Mouse (Mus musculus) ovary, postnatal 36 days (tissue): ENCODE results near the gene Ttc22.

Experiments used
- DNase-seq: peaks from one replicate; pipeline ENCODE4 v3.0.0; 2022; ENCODE audit warnings: low spot score, mixed read lengths

Gene Ttc22

GRCm38 (mm10) chr4:106664697-106665096 is 42.5 kb downstream of the Ttc22 start:
- DNase-seq: no peak

- no peak for DNase-seq
Measured at GRCm38 (mm10) chr4:106665269-106665668, 43.0 kb downstream of the Ttc22 start.

- DNase-seq: no peak
Measured at GRCm38 (mm10) chr4:106665673-106666072, 43.4 kb downstream of the Ttc22 start.

DNA sequence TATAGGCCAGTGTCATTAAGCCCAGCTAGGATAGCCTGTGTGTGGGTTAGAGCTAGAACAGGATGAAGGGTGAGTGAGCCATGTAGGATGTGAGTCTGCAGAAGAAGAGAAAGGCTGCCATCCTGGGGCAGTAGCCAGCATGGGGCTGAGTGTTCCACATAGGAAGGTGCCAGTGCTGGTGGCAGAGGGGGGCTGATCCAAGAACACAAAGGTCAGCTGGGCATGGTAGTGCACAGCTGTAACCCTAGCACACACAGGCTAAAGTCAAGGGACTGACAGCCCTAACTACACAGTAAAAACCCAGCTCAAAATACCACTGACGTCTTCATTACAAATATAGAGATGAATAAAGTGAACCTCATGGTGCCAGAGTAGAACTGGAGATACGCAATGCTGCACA is 44.3 kb downstream of the Ttc22 start:
- no peak for DNase-seq

GRCm38 (mm10) chr4:106676749-106677148 is 54.5 kb downstream of the Ttc22 start:
- no peak for DNase-seq

- peak; percentile 88 for DNase-seq
Measured at GRCm38 (mm10) chr4:106678442-106679118, 56.3 kb downstream of the Ttc22 start, which contains the start of gene Ttc4. TSS of gene Ttc4 (minus strand) at chr4:106678944.

GRCm38 (mm10) chr4:106679152-106679551 is 56.9 kb downstream of the Ttc22 start:
- no peak for DNase-seq

DNA sequence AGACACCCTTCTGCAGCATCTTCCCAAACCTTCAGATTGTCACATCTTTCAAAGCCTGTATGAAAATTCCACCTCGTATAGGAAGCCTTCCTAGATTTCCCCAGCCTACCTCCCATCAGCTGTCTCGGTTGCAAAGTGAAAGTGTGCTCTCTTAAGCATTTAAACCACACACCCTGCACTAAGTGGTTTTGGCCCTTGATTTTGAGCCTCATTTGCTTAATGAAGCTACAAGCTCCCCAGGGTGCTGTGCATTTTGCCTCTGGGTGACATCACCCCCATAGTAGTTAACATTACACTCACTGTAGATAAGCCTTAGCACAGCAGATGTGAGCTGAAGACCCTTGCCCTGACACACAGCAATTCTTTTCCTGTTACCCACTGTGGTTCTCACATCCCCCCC is 58.7 kb downstream of the Ttc22 start:
- no peak for DNase-seq

DNA sequence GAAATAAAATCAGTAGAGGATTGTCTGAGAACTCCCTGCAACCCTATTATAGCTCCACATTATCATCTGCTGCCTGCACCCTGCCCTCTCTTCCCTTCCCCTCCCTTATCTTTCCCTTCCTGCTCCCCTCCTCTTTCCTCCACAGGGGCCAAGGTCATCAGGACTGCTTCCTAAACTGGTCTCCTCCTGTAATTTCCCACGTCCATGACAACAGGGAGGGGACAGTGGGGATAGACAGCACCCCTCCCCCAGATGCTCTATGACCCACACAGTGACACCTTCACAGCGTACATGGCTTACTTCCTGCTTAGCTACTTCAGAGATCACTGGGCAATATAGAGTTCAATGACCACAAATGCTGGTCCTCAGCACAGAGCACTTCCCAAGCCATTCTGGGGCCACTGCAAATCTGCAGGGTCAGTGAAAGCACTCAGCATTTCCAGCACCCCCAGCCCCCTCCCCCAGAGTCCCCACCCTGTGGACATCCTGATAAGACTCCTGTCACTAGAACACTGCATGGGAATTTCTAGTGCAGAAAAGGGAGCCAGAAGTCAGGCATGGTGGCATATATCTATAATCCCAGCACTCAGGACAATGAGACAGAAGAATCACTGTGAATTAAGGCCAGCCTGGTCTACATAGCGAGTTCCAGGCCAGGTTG is 66.5 kb downstream of the Ttc22 start:
- DNase-seq: no peak
